Mouse (Mus musculus) neural tube, embryonic 11.5 days (tissue): ENCODE measurements around the gene Ptprf. TPM values are rescaled to one million over a fixed set of nuclear protein-coding genes. Genes with fewer than 3 reads are reported as not detected.

Experiments used
- ATAC-seq: fragments of 200-750 bp; cut with Nextera tagmentation; 2 replicates; pipeline ENCODE4 v1.8.0; 2017; ENCODE audit warnings: moderate number of reproducible peaks, mild to moderate bottlenecking, moderate TSS enrichment, moderate library complexity; ENCODE audit not compliant: insufficient read depth, low FRiP score, low TSS enrichment
- DNase-seq: peaks from one replicate; pipeline ENCODE4 v3.0.0-alpha.2; 2015; ENCODE audit warnings: low spot score
- H3K27ac ChIP-seq: fragments of 300-500 bp; sonication (generic); 2 replicates; pipeline ENCODE4 v1.5.1; 2014; ENCODE audit warnings: low read depth, mild to moderate bottlenecking, low read length
- H3K27me3 ChIP-seq: fragments of 300-500 bp; sonication (generic); 2 replicates; pipeline ENCODE4 v1.6.1; 2014; ENCODE audit warnings: mild to moderate bottlenecking, low read length, mixed read lengths; ENCODE audit not compliant: control insufficient read depth, insufficient read depth
- H3K36me3 ChIP-seq: fragments of 300-500 bp; sonication (generic); 2 replicates; pipeline ENCODE4 v1.6.1; 2014; ENCODE audit warnings: mild to moderate bottlenecking, low read length, moderate library complexity, mixed read lengths; ENCODE audit not compliant: control insufficient read depth, insufficient read depth
- H3K4me1 ChIP-seq: fragments of 300-500 bp; sonication (generic); 2 replicates; pipeline ENCODE4 v1.6.1; 2014; ENCODE audit warnings: low read length, mixed read lengths; ENCODE audit not compliant: control insufficient read depth, insufficient read depth
- H3K4me2 ChIP-seq: fragments of 300-500 bp; sonication (generic); 2 replicates; pipeline ENCODE4 v1.6.1; 2014; ENCODE audit warnings: low read depth, mild to moderate bottlenecking, moderate library complexity
- H3K4me3 ChIP-seq: fragments of 300-500 bp; sonication (generic); 2 replicates; pipeline ENCODE4 v1.5.1; 2014; ENCODE audit warnings: low read depth, low read length
- H3K9ac ChIP-seq: fragments of 300-500 bp; sonication (generic); 2 replicates; pipeline ENCODE4 v1.6.1; 2014; ENCODE audit warnings: mild to moderate bottlenecking, low read length
- H3K9me3 ChIP-seq: fragments of 300-500 bp; sonication (generic); 2 replicates; pipeline ENCODE4 v1.6.1; 2016; ENCODE audit warnings: low read length; ENCODE audit not compliant: control insufficient read depth
- WGBS: fragments of 180-500 bp; shearing (Covaris S2); extraction: QIAGEN DNeasy Blood & Tissue Kit; methylation state at CpG from one replicate; pipeline ENCODE4 v1.1.7; 2014; 5-methylcytosine and 5-hydroxymethylcytosine counted together
- polyA plus RNA-seq: library from polyadenylated mRNA; unstranded; fragments of >200 nt; fragmentation: Nextera tagmentation; extraction: Ambion mirVana; gene quantifications from 2 replicates; pipeline ENCODE4 v1.2.1, GENCODE M21; 2014

Gene Ptprf
- polyA plus RNA-seq, 1 experiment from 2014 or later = 80.1 TPM

DNA sequence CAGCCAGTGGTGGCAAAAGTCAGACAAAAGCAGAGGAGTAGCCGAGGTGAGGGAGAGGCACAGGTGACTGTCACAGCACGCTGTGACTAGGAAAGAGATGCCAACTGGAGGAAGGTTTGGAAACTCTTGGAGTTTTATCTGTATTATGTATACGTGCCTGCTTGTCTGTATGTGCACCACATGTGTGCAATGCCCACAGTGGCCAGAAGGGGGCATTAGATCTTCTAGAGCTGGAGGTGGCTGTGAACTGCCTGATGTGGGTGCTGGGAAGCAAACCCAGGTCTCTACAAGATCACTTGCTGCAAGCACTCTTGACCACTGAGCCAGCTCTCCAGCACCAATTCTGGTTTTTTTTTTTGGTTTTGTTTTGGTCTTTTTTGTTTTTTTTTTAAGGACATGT lies 20.5 kb downstream of the Ptprf start:
- Histone ChIP-seq H3K9ac (no peak overlapping the region), H3K4me3 (no peak overlapping the region), H3K4me1 (peaks cover 22% of the 10 kb centered on the region), H3K36me3 (peaks cover 15% of the 10 kb centered on the region), H3K4me2 (no peak overlapping the region), H3K27ac (no peak overlapping the region), H3K9me3 (no peaks in the 10 kb centered on the region), H3K27me3 (no peaks in the 10 kb centered on the region)
- WGBS = 91% methylated on average over 3 of the region's 3 CpGs
- DNase-seq (no peak), ATAC-seq (no peak)

- H3K36me3 ChIP-seq = peaks cover 15% of the 10 kb centered on the region
- H3K4me3 ChIP-seq = no peak overlapping the region
- DNase-seq = no peak
- no peaks in the 10 kb centered on the region for H3K27me3 ChIP-seq
- H3K9ac ChIP-seq = no peak overlapping the region
- no peaks in the 10 kb centered on the region for H3K9me3 ChIP-seq
- ATAC-seq = no peak
- H3K4me1 ChIP-seq = peaks cover 15% of the 10 kb centered on the region
- whole genome bisulfite sequencing = 84% methylated on average over 6 of the region's 6 CpGs
- no peak overlapping the region for H3K27ac ChIP-seq
- no peak overlapping the region for H3K4me2 ChIP-seq
Measured at GRCm38 (mm10) chr4:118269999-118270398, 21.2 kb downstream of the Ptprf start.

DNA sequence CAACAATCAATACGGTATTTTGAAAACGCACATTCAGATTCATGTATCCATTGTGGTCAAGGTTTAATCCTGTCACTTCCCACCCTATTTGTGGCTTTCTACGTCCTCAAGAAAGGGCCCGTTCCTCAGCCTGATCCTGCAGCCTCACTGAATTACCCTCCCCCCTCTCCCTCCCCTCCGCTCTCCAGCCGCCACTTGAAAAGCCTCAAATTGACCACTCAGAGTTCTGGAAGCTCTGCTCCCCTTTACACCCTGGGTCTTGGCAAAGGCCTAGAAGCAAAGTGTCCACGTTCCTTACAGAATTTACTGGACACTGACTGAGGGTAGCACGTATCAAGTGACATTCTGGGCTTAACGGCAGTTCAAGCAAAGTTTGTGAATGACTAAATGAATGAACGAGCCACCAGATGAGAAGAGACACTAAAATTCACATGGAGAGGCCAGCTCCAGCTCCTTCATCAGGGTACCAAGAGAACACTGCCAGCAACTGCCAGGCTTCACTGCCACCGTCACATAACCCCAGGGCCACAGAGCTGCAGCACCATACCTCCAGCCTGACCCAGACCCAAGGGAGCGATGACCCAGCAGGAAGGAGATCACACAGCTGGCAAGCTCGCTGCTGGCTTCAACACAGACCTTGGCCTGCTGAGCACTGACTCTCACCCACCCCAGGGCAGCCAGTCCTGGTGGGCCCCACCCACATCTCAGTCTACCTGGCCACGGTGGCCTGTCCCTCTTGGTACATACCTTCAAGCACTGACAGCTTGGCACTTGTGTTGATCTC lies 22.6 kb downstream of the Ptprf start:
- no peak overlapping the region for H3K4me3 ChIP-seq
- no peaks in the 10 kb centered on the region for H3K27me3 ChIP-seq
- H3K9ac ChIP-seq = no peak overlapping the region
- H3K27ac ChIP-seq = no peak overlapping the region
- 79% methylated on average over 14 of the region's 14 CpGs for WGBS
- no peaks in the 10 kb centered on the region for H3K9me3 ChIP-seq
- DNase-seq (no peak), ATAC-seq (no peak)
- no peak overlapping the region for H3K4me2 ChIP-seq
- H3K36me3 ChIP-seq = peaks cover 15% of the 10 kb centered on the region
- H3K4me1 ChIP-seq = peaks cover 2% of the 10 kb centered on the region; the same call in 1 of the 2 replicates

DNA sequence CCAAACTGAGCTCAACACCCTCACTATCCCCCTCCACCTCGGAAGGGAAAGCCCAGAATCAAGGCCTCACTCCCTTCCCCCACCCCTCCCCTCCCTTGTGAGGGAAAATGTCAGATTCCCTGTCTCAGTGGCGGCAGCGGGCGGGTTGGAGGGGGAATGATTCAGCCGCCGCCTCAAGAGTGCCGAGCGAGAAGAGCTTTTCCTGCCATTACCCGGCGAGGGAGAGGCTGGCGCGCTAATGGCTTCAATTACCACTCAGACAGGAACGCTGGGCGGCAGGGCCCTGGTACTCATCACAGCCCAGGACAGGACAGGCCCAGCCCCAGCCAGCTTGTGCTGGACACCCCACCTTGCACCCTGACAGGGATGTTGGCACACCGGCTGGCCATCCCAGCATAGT lies 25.6 kb downstream of the Ptprf start:
- 36% methylated on average over 15 of the region's 15 CpGs for WGBS
- no peak overlapping the region for H3K9ac ChIP-seq
- H3K4me3 ChIP-seq = no peak overlapping the region
- no peak for DNase-seq
- H3K36me3 ChIP-seq = peaks cover 5% of the 10 kb centered on the region
- ATAC-seq = no peak
- H3K27me3 ChIP-seq = no peaks in the 10 kb centered on the region
- peak overlapping the region; percentile 51; the same call in 1 of the 2 replicates for H3K27ac ChIP-seq
- no peaks in the 10 kb centered on the region for H3K9me3 ChIP-seq
- no peak overlapping the region for H3K4me2 ChIP-seq
- H3K4me1 ChIP-seq = peaks cover 27% of the 10 kb centered on the region

GRCm38 (mm10) chr4:118261771-118262473 lies 29.3 kb downstream of the Ptprf start:
- Histone ChIP-seq H3K9me3 (no peaks in the 10 kb centered on the region), H3K4me3 (no peak overlapping the region), H3K27me3 (no peaks in the 10 kb centered on the region), H3K4me1 (peaks cover 31% of the 10 kb centered on the region), H3K9ac (peak overlapping the region; percentile 18; the same call in 1 of the 2 replicates), H3K4me2 (no peak overlapping the region; the same call in 1 of the 2 replicates), H3K36me3 (no peaks in the 10 kb centered on the region), H3K27ac (peak overlapping the region; percentile 71)
- 44% methylated on average over 13 of the region's 13 CpGs for WGBS
- peak; percentile 61 for ATAC-seq
- peak; percentile 66 for DNase-seq

DNA sequence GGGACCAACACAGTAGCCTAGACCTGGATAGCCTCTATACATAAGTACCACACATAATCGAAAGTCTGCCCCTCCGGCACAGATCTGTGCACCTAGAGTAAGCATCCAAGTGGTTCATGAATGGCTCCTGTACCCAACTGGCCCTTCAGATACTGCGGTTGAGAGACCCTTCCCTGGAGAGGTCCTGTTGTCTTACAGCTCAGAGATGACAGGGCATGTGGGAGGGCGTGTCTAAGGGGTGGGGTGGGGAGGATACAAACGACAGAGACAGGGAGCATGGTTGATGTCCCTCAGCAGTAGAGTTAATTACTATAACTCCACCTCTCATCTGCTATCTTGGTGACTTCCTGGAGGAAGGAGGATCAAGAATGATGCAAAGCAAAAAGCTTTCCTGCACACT lies 29.9 kb downstream of the Ptprf start:
- Histone ChIP-seq H3K27me3 (no peaks in the 10 kb centered on the region), H3K9me3 (no peaks in the 10 kb centered on the region), H3K36me3 (no peaks in the 10 kb centered on the region), H3K4me2 (peak overlapping the region; percentile 85), H3K4me1 (peaks cover 31% of the 10 kb centered on the region), H3K4me3 (peak overlapping the region; percentile 41), H3K27ac (peak overlapping the region; percentile 71), H3K9ac (peak overlapping the region; percentile 62)
- ATAC-seq (peak; percentile 32; the same call in 1 of the 2 replicates), DNase-seq (peak; percentile 36)
- WGBS = 26% methylated on average over 5 of the region's 5 CpGs

- Histone ChIP-seq H3K4me3 (peak overlapping the region; percentile 41), H3K4me2 (peak overlapping the region; percentile 85), H3K9ac (peak overlapping the region; percentile 62), H3K4me1 (peaks cover 29% of the 10 kb centered on the region), H3K9me3 (no peaks in the 10 kb centered on the region), H3K27ac (peak overlapping the region; percentile 71), H3K27me3 (no peaks in the 10 kb centered on the region), H3K36me3 (0 out of 2 replicates have a peak, but pooled peaks cover 3% of the 10 kb centered on the region)
- WGBS = under 1% methylated on average over 35 of the region's 39 CpGs
- DNase-seq (peak; percentile 78), ATAC-seq (peak; percentile 71)
Measured at GRCm38 (mm10) chr4:118260551-118261267, 30.5 kb downstream of the Ptprf start.

DNA sequence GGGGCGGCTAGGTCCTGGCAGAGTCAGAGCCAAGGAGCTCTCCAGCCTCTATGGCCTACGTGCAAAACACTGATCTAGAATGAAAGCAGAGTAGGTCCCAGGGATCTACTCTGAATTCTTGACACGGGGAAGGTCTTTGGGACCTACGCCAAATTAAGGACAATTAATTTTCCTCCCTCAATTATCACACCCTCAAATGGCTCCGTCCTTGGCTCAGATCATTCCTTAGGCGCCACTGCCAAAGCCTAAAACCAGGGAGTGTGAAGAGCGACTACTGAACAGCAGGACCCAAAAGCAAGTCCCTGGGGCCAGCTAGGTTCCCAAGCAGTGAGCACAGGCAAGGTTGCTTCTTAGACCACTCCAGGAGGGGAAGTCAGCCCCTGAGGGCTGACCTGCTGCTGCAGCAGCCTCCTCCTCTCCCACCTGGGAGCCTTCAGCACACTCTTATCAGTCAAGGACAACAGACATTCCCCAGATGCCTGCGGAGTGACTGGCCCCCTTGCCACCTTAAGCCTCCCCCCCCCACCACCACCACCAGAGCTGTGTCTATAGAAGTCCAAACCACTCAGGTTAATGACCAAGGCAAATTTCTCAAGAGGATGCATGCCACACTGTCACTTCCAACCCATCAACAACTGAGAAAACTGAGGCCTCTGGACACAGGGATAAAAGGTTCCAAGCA lies 31.3 kb downstream of the Ptprf start:
- Histone ChIP-seq H3K27ac (no peak overlapping the region), H3K27me3 (no peaks in the 10 kb centered on the region), H3K4me3 (no peak overlapping the region), H3K4me1 (peaks cover 29% of the 10 kb centered on the region), H3K9ac (no peak overlapping the region), H3K36me3 (peaks cover 8% of the 10 kb centered on the region), H3K9me3 (no peaks in the 10 kb centered on the region), H3K4me2 (no peak overlapping the region)
- DNase-seq = no peak
- no peak for ATAC-seq
- 82% methylated on average over 8 of the region's 8 CpGs for WGBS
